Mouse (Mus musculus): Measurements from ENCODE around the gene Cyb5b.

The Cyb5b gene

DNA sequence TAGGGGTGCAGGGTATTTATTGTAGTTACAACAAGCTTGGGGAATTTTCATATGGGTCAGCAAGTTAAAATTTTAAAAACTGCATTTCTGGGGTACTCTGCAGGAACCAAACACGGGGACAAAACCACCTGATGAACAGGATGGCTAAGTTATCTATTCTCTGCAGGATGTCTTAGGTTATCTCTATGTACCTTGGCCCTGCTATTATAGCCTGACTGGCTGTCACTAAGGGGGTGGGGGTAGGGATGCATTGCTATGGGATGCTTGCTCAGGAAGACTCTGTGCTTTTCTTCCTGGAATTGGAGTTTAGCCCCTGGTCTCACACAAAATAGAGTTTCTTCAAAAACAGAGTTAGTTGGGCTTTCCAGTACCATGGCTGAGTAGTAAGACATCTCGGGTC, 83.3 kb downstream of the Cyb5b start:
- DNase-seq: no peak
